Mouse (Mus musculus): ENCODE measurements at regions not wholly inside any gene's neighbourhood (a gene's known extent, or its start where the extent isn't known, plus 50 kb on each side); places are given as distances from the start of the nearest gene placed in this dataset.
A peak's percentile ranks its signal among the peaks of the same experiment; 100 is the strongest.

GRCm38 (mm10) chr12:32653096-32653495, 166.2 kb upstream of the Nampt start:
- DNase-seq = no peak

GRCm38 (mm10) chr12:32656194-32656593, 163.2 kb upstream of the Nampt start:
- no peak for DNase-seq

GRCm38 (mm10) chr12:32661782-32662413, 157.4 kb upstream of the Nampt start:
- no peak for DNase-seq

GRCm38 (mm10) chr12:32666040-32666439, 153.3 kb upstream of the Nampt start:
- no peak for DNase-seq

GRCm38 (mm10) chr12:32677908-32678307, 141.4 kb upstream of the Nampt start:
- DNase-seq = no peak

- DNase-seq = no peak
Measured at GRCm38 (mm10) chr12:32678756-32679155, 140.6 kb upstream of the Nampt start.

- no peak for DNase-seq
Measured at GRCm38 (mm10) chr12:32681910-32682309, 137.4 kb upstream of the Nampt start.

- DNase-seq = no peak
Measured at GRCm38 (mm10) chr12:32683375-32683774, 136.0 kb upstream of the Nampt start.

- DNase-seq = no peak
Measured at GRCm38 (mm10) chr12:32685788-32686385, 133.5 kb upstream of the Nampt start.

- DNase-seq = no peak
Measured at GRCm38 (mm10) chr12:32689361-32689760, 130.0 kb upstream of the Nampt start.

- DNase-seq = no peak
Measured at GRCm38 (mm10) chr12:32690096-32690495, 129.2 kb upstream of the Nampt start.

- DNase-seq = no peak
Measured at GRCm38 (mm10) chr12:32692081-32692819, 127.1 kb upstream of the Nampt start.

GRCm38 (mm10) chr12:32692962-32693361, 126.4 kb upstream of the Nampt start:
- no peak for DNase-seq

- no peak for DNase-seq
Measured at GRCm38 (mm10) chr12:32693678-32694077, 125.7 kb upstream of the Nampt start.

- no peak for DNase-seq
Measured at GRCm38 (mm10) chr12:32696832-32697231, 122.5 kb upstream of the Nampt start.

GRCm38 (mm10) chr12:32709188-32709587, 110.2 kb upstream of the Nampt start:
- DNase-seq = no peak

- peak; percentile 78 for DNase-seq
Measured at GRCm38 (mm10) chr12:32717129-32717921, 102.0 kb upstream of the Nampt start.

- no peak for DNase-seq
Measured at GRCm38 (mm10) chr12:32719203-32719602, 100.1 kb upstream of the Nampt start.

- DNase-seq = no peak
Measured at GRCm38 (mm10) chr12:32724451-32725188, 94.7 kb upstream of the Nampt start.

GRCm38 (mm10) chr12:32727539-32727938, 91.8 kb upstream of the Nampt start:
- DNase-seq = no peak

GRCm38 (mm10) chr12:32728425-32728824, 90.9 kb upstream of the Nampt start:
- DNase-seq = no peak

- DNase-seq = no peak
Measured at GRCm38 (mm10) chr12:32735224-32735623, 84.1 kb upstream of the Nampt start.

- DNase-seq = no peak
Measured at GRCm38 (mm10) chr12:32741465-32741864, 77.9 kb upstream of the Nampt start.
